Mouse (Mus musculus) testis, adult 2 months (tissue): Measurements from ENCODE around the gene Mdh2.

Experiments
- CTCF ChIP-seq: fragments of 200-500 bp; IDR thresholded peaks from 2 replicates; pipeline ENCODE4 v1.5.1; 2012; ENCODE audit warnings: low read depth, mild to moderate bottlenecking, inconsistent platforms, low read length, moderate library complexity; ENCODE audit not compliant: control insufficient read depth, insufficient read depth, insufficient replicate concordance
- POLR2A ChIP-seq: fragments of 200-500 bp; IDR thresholded peaks from 2 replicates; pipeline ENCODE4 v1.6.1; 2012; ENCODE audit warnings: low read depth, mild to moderate bottlenecking, inconsistent platforms, low read length, moderate library complexity; ENCODE audit not compliant: control insufficient read depth

DNA sequence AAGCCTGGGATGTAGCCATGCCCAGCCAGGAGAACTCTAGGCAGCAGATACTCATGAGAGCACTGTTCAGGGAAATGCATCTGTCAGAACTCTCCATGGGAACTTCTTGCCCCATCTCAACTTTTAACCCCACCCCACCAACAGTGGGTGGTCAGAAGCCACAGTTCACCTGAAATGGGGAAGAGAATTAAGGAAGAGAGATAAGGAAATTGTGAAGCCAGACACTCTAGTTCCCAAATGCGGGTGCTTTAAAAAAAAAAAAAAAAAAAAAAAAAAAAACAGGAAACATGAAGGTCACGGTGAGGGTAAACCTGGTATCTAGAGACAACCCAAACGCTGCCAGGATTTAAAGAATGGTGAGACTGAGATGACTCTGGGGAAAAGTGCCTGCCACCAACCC lies 5.8 kb upstream of the Mdh2 start:
- no peak for TF ChIP-seq CTCF
- TF ChIP-seq POLR2A, result no peak
